Mouse (Mus musculus) forebrain, embryonic 16.5 days (tissue): ENCODE measurements around the gene Pnliprp2. TPM values are rescaled to one million over a fixed set of nuclear protein-coding genes. Genes with fewer than 3 reads are reported as not detected.

Source experiments
- ATAC-seq: fragments of 200-750 bp; cut with Nextera tagmentation; 2 replicates; pipeline ENCODE4 v1.8.0; 2017; ENCODE audit warnings: mild to moderate bottlenecking, moderate library complexity
- H3K27ac ChIP-seq: fragments of 300-500 bp; sonication (generic); 2 replicates; pipeline ENCODE4 v1.5.1; 2014; ENCODE audit warnings: low read length, control low read depth
- H3K27me3 ChIP-seq: fragments of 300-500 bp; sonication (generic); replicated peaks from 2 replicates; pipeline ENCODE4 v1.6.1; 2014; ENCODE audit warnings: low read length; ENCODE audit not compliant: control insufficient read depth, insufficient read depth
- H3K36me3 ChIP-seq: fragments of 300-500 bp; sonication (generic); 2 replicates; pipeline ENCODE4 v1.6.1; 2014; ENCODE audit not compliant: control insufficient read depth, insufficient read depth
- H3K4me1 ChIP-seq: fragments of 300-500 bp; sonication (generic); replicated peaks from 2 replicates; pipeline ENCODE4 v1.6.1; 2014; ENCODE audit warnings: low read length; ENCODE audit not compliant: control insufficient read depth, insufficient read depth
- H3K4me2 ChIP-seq: fragments of 300-500 bp; sonication (generic); 2 replicates; pipeline ENCODE4 v1.6.1; 2014; ENCODE audit warnings: mild to moderate bottlenecking, low read length, control low read depth
- H3K4me3 ChIP-seq: fragments of 300-500 bp; sonication (generic); replicated peaks from 2 replicates; pipeline ENCODE4 v1.5.1; 2014; ENCODE audit warnings: mild to moderate bottlenecking, low read length, control low read depth
- H3K9ac ChIP-seq: fragments of 300-500 bp; sonication (generic); replicated peaks from 2 replicates; pipeline ENCODE4 v1.6.1; 2014; ENCODE audit warnings: low read depth, low read length, control low read depth
- H3K9me3 ChIP-seq: fragments of 300-500 bp; sonication (generic); 2 replicates; pipeline ENCODE4 v1.6.1; 2016; ENCODE audit warnings: low read length; ENCODE audit not compliant: control insufficient read depth
- WGBS: fragments of 180-500 bp; shearing (Covaris S2); extraction: QIAGEN DNeasy Blood & Tissue Kit; methylation state at CpG from one replicate; pipeline ENCODE4 v1.1.7; 2014; 5-methylcytosine and 5-hydroxymethylcytosine counted together
- polyA plus RNA-seq: library from polyadenylated mRNA; unstranded; fragments of >200 nt; fragmentation: Nextera tagmentation; extraction: Ambion mirVana; gene quantifications from 2 replicates; pipeline ENCODE4 v1.2.1, GENCODE M21; 2015

Gene Pnliprp2
- polyA plus RNA-seq, 1 experiment from 2014 or later: 0.57 TPM

- Histone ChIP-seq H3K27ac (no peak overlapping the region), H3K4me1 (no peaks in the 10 kb centered on the region), H3K9ac (no peak overlapping the region), H3K36me3 (0 out of 2 replicates have a peak, but pooled peaks cover 2% of the 10 kb centered on the region), H3K4me2 (no peak overlapping the region), H3K9me3 (no peaks in the 10 kb centered on the region), H3K27me3 (no peaks in the 10 kb centered on the region), H3K4me3 (no peak overlapping the region)
- ATAC-seq: no peak
- 78% methylated on average over 13 of the region's 13 CpGs for WGBS
These were observed 55.8 kb downstream of the Pnliprp2 start for GRCm38 (mm10) chr19:58815179-58815922.

GRCm38 (mm10) chr19:58816453-58817041 lies 57.0 kb downstream of the Pnliprp2 start:
- Histone ChIP-seq H3K4me2 (no peak overlapping the region), H3K4me3 (no peak overlapping the region), H3K9me3 (no peaks in the 10 kb centered on the region), H3K9ac (no peak overlapping the region), H3K36me3 (0 out of 2 replicates have a peak, but pooled peaks cover 2% of the 10 kb centered on the region), H3K4me1 (no peaks in the 10 kb centered on the region), H3K27ac (no peak overlapping the region), H3K27me3 (no peaks in the 10 kb centered on the region)
- no peak for ATAC-seq
- 84% methylated on average over 17 of the region's 17 CpGs for WGBS

- no peak overlapping the region for H3K9ac ChIP-seq
- ATAC-seq: no peak
- H3K36me3 ChIP-seq: 0 out of 2 replicates have a peak, but pooled peaks cover 2% of the 10 kb centered on the region
- no peak overlapping the region for H3K4me2 ChIP-seq
- 92% methylated on average over 11 of the region's 11 CpGs for WGBS
- no peak overlapping the region for H3K27ac ChIP-seq
- H3K4me3 ChIP-seq: no peak overlapping the region
- no peaks in the 10 kb centered on the region for H3K9me3 ChIP-seq
- no peaks in the 10 kb centered on the region for H3K27me3 ChIP-seq
- no peaks in the 10 kb centered on the region; the same call in 1 of the 2 replicates for H3K4me1 ChIP-seq
These were observed 57.9 kb downstream of the Pnliprp2 start for GRCm38 (mm10) chr19:58817398-58817797.

- 84% methylated on average over 14 of the region's 14 CpGs for whole genome bisulfite sequencing
- no peak overlapping the region for H3K27ac ChIP-seq
- no peak for ATAC-seq
These were observed 59.3 kb downstream of the Pnliprp2 start for GRCm38 (mm10) chr19:58818571-58819415.

GRCm38 (mm10) chr19:58822454-58823200 lies 63.1 kb downstream of the Pnliprp2 start:
- Histone ChIP-seq H3K27ac (no peak overlapping the region), H3K27me3 (no peaks in the 10 kb centered on the region), H3K4me1 (peaks cover 2% of the 10 kb centered on the region), H3K9me3 (no peaks in the 10 kb centered on the region), H3K4me3 (no peak overlapping the region), H3K9ac (no peak overlapping the region), H3K36me3 (peaks cover 5% of the 10 kb centered on the region; the same call in 1 of the 2 replicates), H3K4me2 (no peak overlapping the region)
- ATAC-seq: 0 out of 2 replicates have a peak, but pooled peaks have one; percentile 40
- WGBS: 78% methylated on average over 20 of the region's 20 CpGs

More at GRCm38 (mm10) chr19:58818571-58819415, 59.3 kb downstream of the Pnliprp2 start:
- H3K9me3 ChIP-seq: no peaks in the 10 kb centered on the region
- H3K4me3 ChIP-seq: no peak overlapping the region
- no peaks in the 10 kb centered on the region for H3K27me3 ChIP-seq
- H3K36me3 ChIP-seq: 0 out of 2 replicates have a peak, but pooled peaks cover 2% of the 10 kb centered on the region
- H3K4me2 ChIP-seq: no peak overlapping the region
- peaks cover 2% of the 10 kb centered on the region for H3K4me1 ChIP-seq
- H3K9ac ChIP-seq: no peak overlapping the region

GRCm38 (mm10) chr19:58823301-58823700 lies 63.8 kb downstream of the Pnliprp2 start:
- no peaks in the 10 kb centered on the region for H3K27me3 ChIP-seq
- ATAC-seq: no peak
- H3K4me1 ChIP-seq: peaks cover 2% of the 10 kb centered on the region
- WGBS: 91% methylated on average over 3 of the region's 3 CpGs
- no peak overlapping the region for H3K4me2 ChIP-seq
- no peaks in the 10 kb centered on the region for H3K9me3 ChIP-seq
- H3K9ac ChIP-seq: no peak overlapping the region
- H3K36me3 ChIP-seq: peaks cover 5% of the 10 kb centered on the region; the same call in 1 of the 2 replicates
- no peak overlapping the region for H3K4me3 ChIP-seq
- H3K27ac ChIP-seq: no peak overlapping the region

- no peak for ATAC-seq
- 55% methylated on average over 1 of the region's 1 CpGs for WGBS
These were observed 64.8 kb downstream of the Pnliprp2 start for GRCm38 (mm10) chr19:58824316-58824715.

More at GRCm38 (mm10) chr19:58824316-58824715, 64.8 kb downstream of the Pnliprp2 start:
- Histone ChIP-seq H3K9ac (no peak overlapping the region), H3K36me3 (peaks cover 5% of the 10 kb centered on the region; the same call in 1 of the 2 replicates), H3K4me3 (no peak overlapping the region), H3K4me2 (no peak overlapping the region), H3K9me3 (no peaks in the 10 kb centered on the region), H3K27me3 (no peaks in the 10 kb centered on the region), H3K4me1 (peaks cover 11% of the 10 kb centered on the region), H3K27ac (no peak overlapping the region)
